Mouse (Mus musculus) cerebellum, adult 2 months (tissue): ENCODE data around the gene Vpreb2. TPM values are rescaled to one million over a fixed set of nuclear protein-coding genes. Genes with fewer than 3 reads are reported as not detected.
"Not testable (repeated sequence)": the region's sequence is repeated elsewhere in the genome, so short reads cannot be mapped to it uniquely, and the experiment has no call there.

Experiments
- DNase-seq, 2 experiments: peaks; one replicate each; pipeline ENCODE4 v3.0.0; 2021
- H3K27ac ChIP-seq: fragments of 200-500 bp; 2 replicates; pipeline ENCODE4 v1.5.1; 2012; ENCODE audit warnings: low read length, control low read depth, inconsistent platforms; ENCODE audit not compliant: insufficient read depth
- H3K27me3 ChIP-seq: fragments of 200-500 bp; 2 replicates; pipeline ENCODE4 v1.6.1; 2012; ENCODE audit warnings: inconsistent platforms, mild to moderate bottlenecking, low read length, moderate library complexity; ENCODE audit not compliant: control insufficient read depth, insufficient read depth
- H3K4me1 ChIP-seq: fragments of 200-500 bp; 2 replicates; pipeline ENCODE4 v1.6.1; 2011; ENCODE audit warnings: low read length; ENCODE audit not compliant: control insufficient read depth, insufficient read depth
- H3K4me3 ChIP-seq: fragments of 200-500 bp; replicated peaks from 2 replicates; pipeline ENCODE3; 2011; ENCODE audit warnings: mild to moderate bottlenecking, low read depth, low read length, control low read depth; ENCODE audit not compliant: insufficient read depth
- CTCF ChIP-seq: fragments of 200-500 bp; IDR thresholded peaks from 2 replicates; pipeline ENCODE4 v1.5.1; 2011; ENCODE audit warnings: low read depth, mild to moderate bottlenecking, control low read depth, low read length, moderate library complexity, borderline replicate concordance; ENCODE audit not compliant: insufficient read depth
- POLR2A ChIP-seq: fragments of 200-500 bp; IDR thresholded peaks from 2 replicates; pipeline ENCODE4 v1.6.1; 2011; ENCODE audit warnings: low read length, control low read depth, borderline replicate concordance; ENCODE audit not compliant: insufficient read depth
- WGBS: fragments of 180-500 bp; shearing (Covaris S2); methylation state at CpG from one replicate; pipeline ENCODE4 v1.1.7; 2018; 5-methylcytosine and 5-hydroxymethylcytosine counted together
- polyA plus RNA-seq: library from polyadenylated mRNA; depleted of rRNA; stranded (reverse); fragments of >200 nt; gene quantifications from 2 replicates; pipeline ENCODE4 v1.2.3, GENCODE M21; 2012; rRNA removed

Vpreb2 gene
- polyA plus RNA-seq, 1 experiment = not detected

DNA sequence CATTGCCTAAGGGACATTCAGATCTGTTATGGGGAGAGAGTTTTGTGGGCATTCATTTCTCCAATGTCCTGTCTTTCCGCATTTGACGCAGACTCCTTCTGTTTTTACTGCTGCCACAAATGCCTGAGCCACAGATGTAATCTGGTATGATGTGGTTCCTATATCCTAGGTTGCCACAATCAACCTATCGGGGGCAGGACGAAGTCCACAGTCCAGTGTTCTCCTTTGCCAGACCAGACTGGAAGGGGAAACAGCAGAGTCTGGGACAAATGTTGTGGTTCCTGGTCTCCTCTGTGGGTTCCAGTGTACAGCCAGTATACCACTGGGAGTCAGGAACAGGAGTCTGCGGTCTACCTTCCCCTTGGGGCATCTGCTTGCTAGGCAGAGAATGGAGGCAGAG is 19.4 kb downstream of the Vpreb2 start:
- 91% methylated on average over 5 of the region's 5 CpGs for WGBS

DNA sequence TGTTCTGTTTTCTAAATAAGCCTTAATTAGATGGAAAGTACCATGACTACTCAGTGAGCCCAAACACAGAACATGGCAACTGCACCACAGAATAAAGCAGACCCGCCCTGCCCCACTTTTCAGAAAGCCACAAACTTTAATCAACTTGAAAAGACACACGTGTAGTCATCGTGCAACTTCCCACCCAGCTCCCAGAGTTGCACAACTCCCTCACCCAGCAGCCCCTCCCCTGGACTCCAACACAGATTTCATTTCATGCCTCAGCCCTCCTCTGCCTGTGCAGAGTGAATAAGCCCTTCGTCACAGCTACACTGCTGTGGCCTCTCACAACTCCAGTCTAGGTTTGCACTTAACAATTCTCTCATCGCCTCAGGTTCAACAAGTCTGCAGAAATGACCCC is 24.4 kb downstream of the Vpreb2 start:
- H3K4me1 ChIP-seq = no peaks in the 10 kb centered on the region
- no peak for DNase-seq
- H3K27me3 ChIP-seq = no peaks in the 10 kb centered on the region
- TF ChIP-seq CTCF = no peak
- H3K4me3 ChIP-seq = no peak overlapping the region
- 68% methylated on average over 5 of the region's 5 CpGs for WGBS
- H3K27ac ChIP-seq = no peak overlapping the region

More for the DNA sequence above, 19.4 kb downstream of the Vpreb2 start:
- no peak overlapping the region for H3K27ac ChIP-seq
- H3K4me3 ChIP-seq = no peak overlapping the region
- no peak for DNase-seq
- H3K4me1 ChIP-seq = no peaks in the 10 kb centered on the region
- TF ChIP-seq CTCF (no peak), POLR2A (no peak)
- no peaks in the 10 kb centered on the region for H3K27me3 ChIP-seq

DNA sequence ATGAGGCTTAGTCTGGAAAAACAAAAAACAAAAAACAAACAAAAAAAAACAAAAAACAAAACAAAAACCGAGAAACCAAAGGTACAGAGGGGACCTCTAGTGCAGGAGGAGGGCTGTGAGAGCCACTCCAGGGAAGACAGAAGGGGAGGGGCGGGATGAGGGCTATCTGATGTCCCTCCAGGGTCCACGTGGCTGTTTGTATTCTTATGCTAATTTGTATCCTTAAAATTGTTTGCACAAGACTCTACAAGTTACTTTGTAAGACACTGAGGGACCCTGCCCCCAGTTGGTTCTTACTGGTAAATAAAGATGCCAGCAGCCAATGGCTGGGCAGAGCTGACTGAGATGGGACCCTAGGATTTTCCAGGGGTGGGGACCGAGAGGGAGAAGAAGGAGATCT is 26.9 kb downstream of the Vpreb2 start:
- Histone ChIP-seq H3K27ac (no peak overlapping the region), H3K4me1 (no peaks in the 10 kb centered on the region), H3K27me3 (no peaks in the 10 kb centered on the region), H3K4me3 (no peak overlapping the region)
- 30% methylated on average over 4 of the region's 4 CpGs for WGBS
- no peak for DNase-seq
- TF ChIP-seq CTCF (no peak), POLR2A (no peak)

DNA sequence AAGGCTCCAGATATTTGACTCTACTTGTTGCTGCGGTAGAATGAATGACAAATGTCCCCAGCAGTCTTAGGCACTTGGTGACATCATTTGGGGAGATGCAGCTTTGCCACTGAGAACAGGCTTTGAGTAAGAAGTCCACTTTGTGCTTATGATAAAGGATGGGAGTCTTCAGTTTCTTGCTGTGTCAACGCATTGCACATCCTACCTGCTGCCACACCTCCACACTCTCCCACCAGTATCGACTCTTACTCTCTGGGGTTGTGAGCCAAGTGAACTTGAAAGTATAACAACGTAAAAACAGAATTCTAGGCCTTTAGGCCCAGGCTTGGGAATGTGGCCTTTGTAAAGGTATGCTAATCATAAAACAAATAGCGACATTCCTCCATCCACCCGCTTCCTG is 30.9 kb downstream of the Vpreb2 start:
- no peak overlapping the region for H3K27ac ChIP-seq
- WGBS = 72% methylated on average over 6 of the region's 6 CpGs
- TF ChIP-seq POLR2A (no peak), CTCF (no peak)
- H3K4me3 ChIP-seq = no peak overlapping the region
- H3K27me3 ChIP-seq = no peaks in the 10 kb centered on the region
- H3K4me1 ChIP-seq = no peaks in the 10 kb centered on the region
- DNase-seq = no peak

DNA sequence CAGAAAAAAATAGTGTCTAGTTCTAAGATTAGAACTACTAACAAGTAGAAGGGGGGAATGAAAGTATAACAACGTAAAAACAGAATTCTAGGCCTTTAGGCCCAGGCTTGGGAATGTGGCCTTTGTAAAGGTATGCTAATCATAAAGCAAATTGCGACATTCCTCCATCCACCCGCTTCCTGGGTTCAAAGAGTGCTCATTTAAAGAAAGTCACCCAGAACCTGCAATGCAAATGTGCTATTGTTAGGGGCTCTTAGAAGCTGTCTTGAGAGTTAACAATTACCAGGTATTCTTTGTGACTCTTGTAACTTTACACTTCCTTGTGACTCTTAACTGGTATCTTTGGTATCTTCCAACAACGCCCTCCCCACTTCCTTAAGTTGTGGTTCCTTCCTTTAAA is 36.3 kb downstream of the Vpreb2 start:
- not testable (repeated sequence) for H3K4me1 ChIP-seq, H3K27me3 ChIP-seq, H3K4me3 ChIP-seq, DNase-seq, H3K27ac ChIP-seq
- WGBS = 76% methylated on average over 4 of the region's 4 CpGs

DNA sequence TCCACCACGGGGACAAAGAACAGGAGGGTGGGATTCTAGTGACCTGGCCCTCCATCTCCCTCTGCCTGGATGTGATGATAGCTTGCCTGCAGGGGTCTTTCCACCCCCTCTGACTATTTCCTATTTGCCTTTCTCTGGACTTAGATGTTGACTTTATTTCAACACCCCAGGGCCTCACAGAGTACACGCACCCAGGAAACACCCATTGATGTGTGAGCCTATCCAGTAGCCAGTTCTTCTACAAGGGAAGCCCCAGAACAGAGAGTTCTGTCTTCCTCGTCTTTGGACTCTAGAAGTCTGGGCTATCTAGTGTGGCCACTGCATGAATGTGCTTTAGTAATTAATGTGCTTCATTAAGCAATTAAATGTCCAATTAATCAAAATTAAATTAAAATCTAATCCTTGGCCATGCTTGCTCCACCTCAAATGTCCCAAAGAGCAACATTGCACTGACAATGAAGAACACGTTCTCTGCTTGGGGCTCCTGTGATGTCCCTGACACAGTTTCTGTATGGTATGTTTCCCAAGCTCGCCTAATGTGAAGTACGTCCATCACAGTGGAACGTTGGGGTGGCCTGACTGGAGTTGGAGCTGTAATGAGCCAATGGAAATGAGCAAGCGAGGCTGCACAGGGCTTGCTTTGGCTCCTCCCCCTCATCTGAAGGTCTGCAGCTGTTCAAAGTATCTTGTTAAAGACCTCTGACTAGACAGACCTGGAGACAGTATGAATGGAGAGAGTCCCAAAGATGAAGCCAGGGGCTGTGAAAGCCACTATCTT is 42.7 kb downstream of the Vpreb2 start:
- WGBS = 68% methylated on average over 8 of the region's 8 CpGs
- no peaks in the 10 kb centered on the region for H3K4me1 ChIP-seq

DNA sequence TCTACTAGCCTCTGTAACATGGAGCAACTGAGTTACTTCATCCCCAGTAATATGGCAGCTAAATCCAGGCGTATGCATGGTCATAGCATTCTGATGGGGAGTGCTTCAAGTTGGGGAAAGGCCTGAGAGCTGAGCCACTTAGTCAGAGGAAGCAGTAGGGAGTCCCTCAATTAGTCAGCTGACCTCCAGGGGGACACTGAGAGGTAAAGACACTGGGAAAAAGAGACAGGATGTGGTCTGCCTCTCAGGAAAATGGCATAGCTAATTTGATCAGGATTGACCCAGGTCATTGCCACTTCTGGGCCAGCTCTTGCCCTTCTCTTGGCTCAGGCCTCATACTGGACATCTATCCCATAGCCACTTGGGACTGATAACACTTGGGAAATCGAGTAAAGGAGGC is 47.1 kb downstream of the Vpreb2 start:
- Histone ChIP-seq H3K4me1 (no peaks in the 10 kb centered on the region), H3K4me3 (no peak overlapping the region), H3K27me3 (no peaks in the 10 kb centered on the region), H3K27ac (no peak overlapping the region)
- WGBS = 52% methylated on average over 2 of the region's 2 CpGs
- no peak for DNase-seq
- TF ChIP-seq POLR2A (no peak), CTCF (no peak)

More for the DNA sequence above, 42.7 kb downstream of the Vpreb2 start:
- TF ChIP-seq POLR2A = no peak
- TF ChIP-seq CTCF = no peak
- Histone ChIP-seq H3K27ac (no peak overlapping the region), H3K4me3 (no peak overlapping the region), H3K27me3 (no peaks in the 10 kb centered on the region)
- no peak for DNase-seq

Other genes starting within 250 kb of the Vpreb2 start
- gene Med15, start 247.5 kb upstream of the Vpreb2 start, polyA plus RNA-seq = 73.1 and 78.7 TPM in 2 replicates
- 101 and 106 TPM in 2 replicates for gene Klhl22, start 220.8 kb upstream of the Vpreb2 start, polyA plus RNA-seq
- 2.1 and 2.5 TPM in 2 replicates for gene Scarf2, start 183.1 kb upstream of the Vpreb2 start, polyA plus RNA-seq
- 4.3 and 4.7 TPM in 2 replicates for gene B830017H08Rik, start 147.3 kb upstream of the Vpreb2 start, polyA plus RNA-seq
- gene Car15, start 142.1 kb upstream of the Vpreb2 start, polyA plus RNA-seq = 48.4 and 58.9 TPM in 2 replicates
- gene Gm20518, start 88.8 kb upstream of the Vpreb2 start, polyA plus RNA-seq = 9.1 and 9.2 TPM in 2 replicates
- 0.08 and 0.11 TPM in 2 replicates for gene Tssk1, start 86.2 kb upstream of the Vpreb2 start, polyA plus RNA-seq
- gene Dgcr2, start 81.9 kb upstream of the Vpreb2 start, polyA plus RNA-seq = 145 and 162 TPM in 2 replicates
- not detected in 2 replicates for gene Tssk2, start 81.8 kb upstream of the Vpreb2 start, polyA plus RNA-seq
- gene Ess2, start 69.1 kb upstream of the Vpreb2 start, polyA plus RNA-seq = 41.5 and 41.7 TPM in 2 replicates
- gene Gsc2, start 65.4 kb upstream of the Vpreb2 start, polyA plus RNA-seq = not detected in 2 replicates
- 64.4 and 76.5 TPM in 2 replicates for gene Slc25a1, start 52.2 kb upstream of the Vpreb2 start, polyA plus RNA-seq
- gene Dgcr6, start 72.4 kb downstream of the Vpreb2 start, polyA plus RNA-seq = 102 and 104 TPM in 2 replicates
- 45.1 and 55.8 TPM in 2 replicates for gene Prodh, start 109.8 kb downstream of the Vpreb2 start, polyA plus RNA-seq
- gene Rtn4r, start 147.2 kb downstream of the Vpreb2 start, polyA plus RNA-seq = 82.9 and 97.4 TPM in 2 replicates
- not detected in 2 replicates for gene Ccdc188, start 237.5 kb downstream of the Vpreb2 start, polyA plus RNA-seq